Mouse (Mus musculus): ENCODE measurements around the gene Ttc39a. TPM values are rescaled to one million over a fixed set of nuclear protein-coding genes. Genes with fewer than 3 reads are reported as not detected.

Gene Ttc39a
- polyA plus RNA-seq, 1 experiment from 2014 or later: 14.3 TPM

GRCm38 (mm10) chr4:109405415-109405814, 1.0 kb upstream of the Ttc39a start:
- peaks cover 69% of the 10 kb centered on the region for H3K4me1 ChIP-seq (replicated peaks)
- peak overlapping the region; percentile 92 for H3K4me2 ChIP-seq
- ATAC-seq (ENCODE audit: insufficient read depth): no peak; the same call in 1 of the 2 replicates
- H3K36me3 ChIP-seq (replicated peaks): peaks cover 34% of the 10 kb centered on the region
- H3K27ac ChIP-seq (replicated peaks): peak overlapping the region; percentile 99
- 51% methylated on average over 8 of the region's 8 CpGs for WGBS (ENCODE audit: insufficient replicate concordance)
- H3K9ac ChIP-seq: peak overlapping the region; percentile 91
- H3K4me3 ChIP-seq (replicated peaks): peak overlapping the region; percentile 77
- no peaks in the 10 kb centered on the region for H3K9me3 ChIP-seq (replicated peaks)
- H3K27me3 ChIP-seq: no peaks in the 10 kb centered on the region

DNA sequence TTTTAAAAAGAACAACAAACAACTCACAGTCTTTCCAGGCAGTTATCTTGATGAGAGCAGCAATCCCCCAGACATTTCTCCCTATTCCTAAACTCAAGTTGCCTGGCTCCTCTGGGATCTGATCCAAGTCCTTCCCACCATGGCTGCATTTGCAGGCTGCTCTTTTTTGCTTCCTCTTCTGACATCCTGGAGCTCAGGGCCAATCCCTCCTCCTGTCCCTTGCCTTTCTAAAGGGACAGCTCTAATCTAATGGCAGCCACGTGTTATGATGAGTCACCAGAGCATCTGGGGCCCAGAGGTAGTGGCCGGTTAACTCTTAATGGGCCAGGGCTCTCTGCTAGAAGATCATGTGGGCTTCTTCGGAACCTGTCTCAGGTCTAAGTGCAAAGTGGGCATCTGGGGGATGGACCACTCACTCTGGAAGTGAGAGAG, 353 bp upstream of the Ttc39a start:
- 0% methylated on average over 3 of the region's 3 CpGs for WGBS (ENCODE audit: insufficient replicate concordance)
- peaks cover 34% of the 10 kb centered on the region for H3K36me3 ChIP-seq (replicated peaks)
- H3K27ac ChIP-seq (replicated peaks): peak overlapping the region; percentile 99
- H3K4me3 ChIP-seq (replicated peaks): peak overlapping the region; percentile 77
- H3K4me2 ChIP-seq: peak overlapping the region; percentile 92
- peaks cover 75% of the 10 kb centered on the region for H3K4me1 ChIP-seq (replicated peaks)
- no peaks in the 10 kb centered on the region for H3K9me3 ChIP-seq (replicated peaks)
- ATAC-seq (ENCODE audit: insufficient read depth): peak; percentile 74
- peak overlapping the region; percentile 91 for H3K9ac ChIP-seq
- H3K27me3 ChIP-seq: no peaks in the 10 kb centered on the region

- Histone ChIP-seq H3K27ac (replicated peaks) (peak overlapping the region; percentile 99), H3K9me3 (replicated peaks) (no peaks in the 10 kb centered on the region), H3K27me3 (no peaks in the 10 kb centered on the region), H3K4me1 (replicated peaks) (peaks cover 85% of the 10 kb centered on the region), H3K4me2 (peak overlapping the region; percentile 92), H3K4me3 (replicated peaks) (peak overlapping the region; percentile 77), H3K36me3 (replicated peaks) (peaks cover 25% of the 10 kb centered on the region), H3K9ac (peak overlapping the region; percentile 91)
- ATAC-seq (ENCODE audit: insufficient read depth): no peak
- 3% methylated on average over 22 of the region's 24 CpGs for whole genome bisulfite sequencing (ENCODE audit: insufficient replicate concordance)
Observed at GRCm38 (mm10) chr4:109407176-109407520, 725 bp downstream of the Ttc39a start.

- no peak for ATAC-seq (ENCODE audit: insufficient read depth)
- Histone ChIP-seq H3K9ac (peak overlapping the region; percentile 91), H3K27me3 (no peaks in the 10 kb centered on the region), H3K4me1 (replicated peaks) (peaks cover 91% of the 10 kb centered on the region), H3K27ac (replicated peaks) (peak overlapping the region; percentile 99), H3K36me3 (replicated peaks) (peaks cover 18% of the 10 kb centered on the region), H3K4me2 (peak overlapping the region; percentile 92), H3K4me3 (replicated peaks) (peak overlapping the region; percentile 77), H3K9me3 (replicated peaks) (no peaks in the 10 kb centered on the region)
- 79% methylated on average over 9 of the region's 9 CpGs for WGBS (ENCODE audit: insufficient replicate concordance)
Observed at GRCm38 (mm10) chr4:109407701-109408485, 1.5 kb downstream of the Ttc39a start.

DNA sequence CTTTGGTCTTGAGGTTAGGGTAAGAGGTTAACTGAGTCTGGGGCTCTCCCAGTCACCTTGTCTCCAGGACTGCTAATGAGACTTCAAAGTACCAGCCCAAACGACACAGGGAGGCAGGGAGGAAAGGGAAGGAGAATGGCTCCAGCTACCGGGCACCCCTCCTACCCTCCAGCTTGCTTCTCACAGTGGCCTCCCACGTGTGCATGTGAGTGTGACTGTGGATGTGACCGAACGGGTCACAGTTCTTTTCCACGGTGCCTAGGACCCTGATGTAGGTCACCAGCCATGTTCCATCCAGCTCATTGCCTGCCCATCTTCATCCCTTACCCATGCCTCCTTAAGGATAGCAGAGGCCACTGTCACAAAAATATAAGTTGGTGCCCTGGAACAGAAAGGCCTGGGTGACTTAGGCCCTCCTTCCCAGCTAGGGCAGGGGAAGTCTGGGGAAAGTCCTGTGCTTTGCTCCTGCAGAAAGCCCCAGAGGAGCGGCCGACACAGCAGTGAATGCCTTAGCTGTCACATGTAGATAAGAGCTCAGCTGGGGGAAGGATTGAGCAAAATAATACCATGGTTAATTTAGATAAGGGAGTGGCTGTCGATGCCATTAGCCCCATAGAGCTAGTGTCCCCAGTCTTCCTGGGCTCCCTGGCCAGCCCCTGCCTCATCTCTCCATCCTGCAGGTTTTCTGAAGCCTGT, 4.4 kb downstream of the Ttc39a start:
- Histone ChIP-seq H3K4me2 (peak overlapping the region; percentile 92), H3K9ac (peak overlapping the region; percentile 70), H3K27ac (replicated peaks) (peak overlapping the region; percentile 99), H3K9me3 (replicated peaks) (no peaks in the 10 kb centered on the region), H3K4me1 (replicated peaks) (peaks cover 87% of the 10 kb centered on the region), H3K4me3 (replicated peaks) (peak overlapping the region; percentile 47), H3K27me3 (no peaks in the 10 kb centered on the region), H3K36me3 (replicated peaks) (no peaks in the 10 kb centered on the region)
- 28% methylated on average over 9 of the region's 9 CpGs for WGBS (ENCODE audit: insufficient replicate concordance)
- peak; percentile 89 for ATAC-seq (ENCODE audit: insufficient read depth)

GRCm38 (mm10) chr4:109411377-109411967, 5.0 kb downstream of the Ttc39a start:
- Histone ChIP-seq H3K9ac (peak overlapping the region; percentile 70), H3K4me1 (replicated peaks) (peaks cover 81% of the 10 kb centered on the region)

DNA sequence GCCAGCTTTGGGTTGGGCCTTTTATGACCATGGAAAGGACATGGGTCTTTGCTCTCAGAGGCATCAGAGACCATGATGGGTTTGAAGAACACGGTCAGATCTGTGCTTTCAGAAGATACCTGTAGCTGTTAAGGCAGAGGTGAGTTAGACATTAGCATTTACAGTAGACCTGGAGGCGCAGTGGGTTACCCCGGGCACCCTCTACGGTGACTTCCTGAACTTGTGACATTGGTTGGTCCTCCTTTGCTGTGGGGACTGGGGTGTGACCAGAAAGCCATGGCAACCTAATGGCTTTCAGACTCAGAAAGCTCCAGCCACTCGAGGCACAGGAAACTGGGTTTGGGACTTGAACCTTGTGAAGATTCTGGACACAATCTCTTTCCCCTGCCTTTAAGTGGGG, 5.8 kb downstream of the Ttc39a start:
- H3K4me3 ChIP-seq (replicated peaks): peak overlapping the region; percentile 47; the same call in 1 of the 2 replicates
- H3K4me1 ChIP-seq (replicated peaks): peaks cover 75% of the 10 kb centered on the region
- no peak for ATAC-seq (ENCODE audit: insufficient read depth)
- H3K27me3 ChIP-seq: no peaks in the 10 kb centered on the region
- peak overlapping the region; percentile 92 for H3K4me2 ChIP-seq
- H3K27ac ChIP-seq (replicated peaks): peak overlapping the region; percentile 99
- H3K9me3 ChIP-seq (replicated peaks): no peaks in the 10 kb centered on the region
- H3K36me3 ChIP-seq (replicated peaks): no peaks in the 10 kb centered on the region
- 77% methylated on average over 5 of the region's 5 CpGs for WGBS (ENCODE audit: insufficient replicate concordance)
- peak overlapping the region; percentile 70 for H3K9ac ChIP-seq

More at GRCm38 (mm10) chr4:109411377-109411967, 5.0 kb downstream of the Ttc39a start:
- ATAC-seq (ENCODE audit: insufficient read depth): peak; percentile 65
- Histone ChIP-seq H3K4me3 (replicated peaks) (peak overlapping the region; percentile 47), H3K36me3 (replicated peaks) (no peaks in the 10 kb centered on the region), H3K4me2 (peak overlapping the region; percentile 92), H3K9me3 (replicated peaks) (no peaks in the 10 kb centered on the region), H3K27ac (replicated peaks) (peak overlapping the region; percentile 99), H3K27me3 (no peaks in the 10 kb centered on the region)
- WGBS (ENCODE audit: insufficient replicate concordance): 17% methylated on average over 6 of the region's 6 CpGs

DNA sequence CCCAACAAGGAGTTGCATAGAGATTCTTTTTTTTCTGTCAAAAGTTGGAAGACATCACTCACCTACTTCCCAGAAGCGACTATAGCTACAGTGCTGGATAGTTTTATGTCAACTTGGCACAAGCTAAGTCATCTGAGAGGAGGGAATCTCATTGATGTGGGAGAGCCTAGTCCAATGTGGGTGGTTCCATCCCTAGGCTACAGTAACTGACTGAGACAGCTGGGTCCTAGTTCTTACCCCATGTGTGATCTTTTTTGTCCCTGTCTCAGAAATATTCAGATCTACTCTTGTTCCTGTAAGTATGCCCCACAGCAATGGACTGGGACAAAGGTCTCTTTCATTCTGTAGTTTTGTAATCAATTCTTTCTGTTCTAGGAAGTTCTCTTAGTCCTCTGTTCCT, 11.6 kb downstream of the Ttc39a start:
- Histone ChIP-seq H3K36me3 (replicated peaks) (no peaks in the 10 kb centered on the region; the same call in 1 of the 2 replicates), H3K9me3 (replicated peaks) (no peaks in the 10 kb centered on the region), H3K27me3 (no peaks in the 10 kb centered on the region), H3K4me3 (replicated peaks) (no peak overlapping the region), H3K9ac (no peak overlapping the region), H3K4me1 (replicated peaks) (peaks cover 42% of the 10 kb centered on the region), H3K27ac (replicated peaks) (0 out of 2 replicates have a peak overlapping the region, but pooled peaks have one; percentile 12), H3K4me2 (no peak overlapping the region)
- no peak for ATAC-seq (ENCODE audit: insufficient read depth)
- WGBS (ENCODE audit: insufficient replicate concordance): 73% methylated on average over 1 of the region's 1 CpGs

GRCm38 (mm10) chr4:109419017-109419416, 12.6 kb downstream of the Ttc39a start:
- H3K4me3 ChIP-seq (replicated peaks): no peak overlapping the region
- ATAC-seq (ENCODE audit: insufficient read depth): no peak
- H3K4me2 ChIP-seq: no peak overlapping the region
- H3K9ac ChIP-seq: no peak overlapping the region
- H3K4me1 ChIP-seq (replicated peaks): peaks cover 33% of the 10 kb centered on the region
- H3K27me3 ChIP-seq: no peaks in the 10 kb centered on the region
- no peaks in the 10 kb centered on the region for H3K9me3 ChIP-seq (replicated peaks)
- 0 out of 2 replicates have a peak overlapping the region, but pooled peaks have one; percentile 29 for H3K27ac ChIP-seq (replicated peaks)
- 18% methylated on average over 3 of the region's 3 CpGs for WGBS (ENCODE audit: insufficient replicate concordance)
- H3K36me3 ChIP-seq (replicated peaks): peaks cover 3% of the 10 kb centered on the region; the same call in 1 of the 2 replicates

DNA sequence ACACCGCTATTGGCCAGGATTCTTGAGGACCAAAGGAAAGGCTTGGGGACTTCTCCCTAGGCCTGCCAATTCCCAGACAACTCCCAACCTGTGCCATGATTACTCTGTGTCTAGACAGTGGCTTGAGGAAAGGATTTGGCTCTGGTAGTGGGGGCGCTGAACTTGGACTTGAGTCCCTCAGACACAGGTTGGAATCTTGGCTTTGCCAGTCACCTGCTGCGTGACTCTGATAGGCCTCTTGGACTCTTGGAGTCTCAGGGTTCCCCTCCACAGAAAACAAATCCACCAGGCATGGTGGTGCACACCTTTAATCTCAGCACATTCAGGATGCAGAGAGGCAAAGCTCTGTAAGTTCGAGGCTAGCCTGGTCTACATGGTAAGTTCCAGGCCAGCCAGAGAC, 13.1 kb downstream of the Ttc39a start:
- WGBS (ENCODE audit: insufficient replicate concordance): 73% methylated on average over 4 of the region's 4 CpGs
- Histone ChIP-seq H3K4me1 (replicated peaks) (peaks cover 28% of the 10 kb centered on the region), H3K4me2 (no peak overlapping the region), H3K36me3 (replicated peaks) (peaks cover 3% of the 10 kb centered on the region; the same call in 1 of the 2 replicates), H3K27me3 (no peaks in the 10 kb centered on the region), H3K9ac (no peak overlapping the region), H3K27ac (replicated peaks) (no peak overlapping the region), H3K4me3 (replicated peaks) (no peak overlapping the region), H3K9me3 (replicated peaks) (no peaks in the 10 kb centered on the region)
- no peak for ATAC-seq (ENCODE audit: insufficient read depth)
